Mouse (Mus musculus): ENCODE data around the gene Tmem178b. TPM values are rescaled to one million over a fixed set of nuclear protein-coding genes. Genes with fewer than 3 reads are reported as not detected.

Tmem178b gene
- polyA plus RNA-seq, 1 experiment from 2014 or later: not detected

DNA sequence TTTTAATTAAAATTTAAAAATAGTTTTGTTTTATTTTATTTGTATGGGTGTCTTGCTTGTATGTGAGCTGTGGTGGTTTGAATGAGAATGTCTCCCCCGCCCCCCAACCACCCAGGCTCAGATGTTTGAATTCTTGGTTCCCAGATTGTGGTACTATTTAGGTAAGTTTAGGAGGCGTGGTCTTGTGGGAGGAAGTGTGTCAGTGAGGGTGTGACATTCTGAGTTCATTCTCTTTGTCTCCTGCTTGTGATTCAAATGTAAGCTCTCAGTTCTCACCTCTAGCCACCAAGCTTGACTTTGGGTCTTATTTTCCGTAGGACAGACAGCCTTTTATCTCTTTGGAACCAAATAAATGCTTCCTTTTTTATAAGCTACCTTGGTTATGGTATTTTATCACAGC, 17.7 kb downstream of the Tmem178b start:
- Histone ChIP-seq H3K9me3 (ENCODE audit: low read length) (no peaks in the 10 kb centered on the region), H3K4me3 (ENCODE audit: low read depth, low read length) (no peak overlapping the region), H3K9ac (replicated peaks) (no peak overlapping the region), H3K27ac (ENCODE audit: low read depth) (no peak overlapping the region), H3K36me3 (replicated peaks; ENCODE audit: insufficient read depth, low read length) (no peaks in the 10 kb centered on the region), H3K4me1 (ENCODE audit: insufficient read depth) (no peaks in the 10 kb centered on the region), H3K27me3 (ENCODE audit: insufficient read depth, low read length) (no peaks in the 10 kb centered on the region), H3K4me2 (ENCODE audit: low read depth, low read length) (no peak overlapping the region)
- ATAC-seq (no peak), DNase-seq (no peak)
- no peak for TF ChIP-seq CTCF (IDR thresholded peaks at IDR 0.05; ENCODE audit: low read depth)
- no peak for TF ChIP-seq EP300 (IDR thresholded peaks at IDR 0.05; ENCODE audit: low read depth)
- 45% methylated on average over 3 of the region's 3 CpGs for WGBS (ENCODE audit: insufficient replicate concordance)

GRCm38 (mm10) chr6:39896500-39896899, 23.4 kb downstream of the Tmem178b start:
- no peak overlapping the region for H3K9ac ChIP-seq (replicated peaks)
- DNase-seq (no peak), ATAC-seq (no peak)
- H3K4me1 ChIP-seq (ENCODE audit: insufficient read depth): no peaks in the 10 kb centered on the region
- no peaks in the 10 kb centered on the region for H3K27me3 ChIP-seq (ENCODE audit: insufficient read depth, low read length)
- H3K36me3 ChIP-seq (replicated peaks; ENCODE audit: insufficient read depth, low read length): no peaks in the 10 kb centered on the region
- H3K4me2 ChIP-seq (ENCODE audit: low read depth, low read length): no peak overlapping the region
- TF ChIP-seq CTCF (IDR thresholded peaks at IDR 0.05; ENCODE audit: low read depth): no peak
- no peak for TF ChIP-seq EP300 (IDR thresholded peaks at IDR 0.05; ENCODE audit: low read depth)
- H3K27ac ChIP-seq (ENCODE audit: low read depth): no peak overlapping the region
- H3K4me3 ChIP-seq (ENCODE audit: low read depth, low read length): no peak overlapping the region
- H3K9me3 ChIP-seq (ENCODE audit: low read length): no peaks in the 10 kb centered on the region
- WGBS (ENCODE audit: insufficient replicate concordance): 74% methylated on average over 3 of the region's 3 CpGs

GRCm38 (mm10) chr6:39899231-39899630, 26.2 kb downstream of the Tmem178b start:
- WGBS (ENCODE audit: insufficient replicate concordance): 41% methylated on average over 4 of the region's 4 CpGs
- Histone ChIP-seq H3K9me3 (ENCODE audit: low read length) (no peaks in the 10 kb centered on the region), H3K9ac (replicated peaks) (no peak overlapping the region), H3K4me3 (ENCODE audit: low read depth, low read length) (no peak overlapping the region), H3K27ac (ENCODE audit: low read depth) (no peak overlapping the region), H3K4me1 (ENCODE audit: insufficient read depth) (no peaks in the 10 kb centered on the region), H3K36me3 (replicated peaks; ENCODE audit: insufficient read depth, low read length) (no peaks in the 10 kb centered on the region), H3K27me3 (ENCODE audit: insufficient read depth, low read length) (no peaks in the 10 kb centered on the region), H3K4me2 (ENCODE audit: low read depth, low read length) (no peak overlapping the region)
- ATAC-seq: no peak
- DNase-seq: no peak
- TF ChIP-seq CTCF (IDR thresholded peaks at IDR 0.05; ENCODE audit: low read depth) (no peak), EP300 (IDR thresholded peaks at IDR 0.05; ENCODE audit: low read depth) (no peak)

DNA sequence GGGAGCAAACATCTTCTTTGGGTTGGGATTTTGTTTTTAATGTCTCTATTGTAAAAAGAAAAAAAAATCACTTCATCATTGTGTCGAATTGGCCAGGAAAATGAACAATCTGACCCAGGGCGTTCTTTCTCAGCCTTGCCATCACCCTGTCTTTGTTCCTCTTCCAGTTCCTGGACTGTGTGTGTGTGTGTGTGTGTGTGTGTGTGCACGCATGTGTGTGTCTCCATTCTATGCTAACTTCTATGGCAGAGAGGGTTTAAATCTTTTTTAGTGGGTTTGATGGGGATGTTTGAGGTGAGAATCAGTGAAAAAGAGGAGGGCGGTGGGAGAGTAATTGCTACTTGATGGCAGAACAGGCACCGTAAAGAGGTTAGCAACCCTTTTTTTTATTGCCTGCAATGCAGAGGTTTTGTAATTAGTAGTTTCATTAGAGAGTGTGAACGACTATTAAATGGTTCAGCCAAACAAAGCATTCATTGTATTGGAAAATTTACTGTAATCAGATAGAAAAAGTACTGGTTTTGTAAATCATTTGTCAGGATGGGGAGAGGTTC, 30.2 kb downstream of the Tmem178b start:
- Histone ChIP-seq H3K27ac (ENCODE audit: low read depth) (no peak overlapping the region), H3K4me2 (ENCODE audit: low read depth, low read length) (no peak overlapping the region), H3K27me3 (ENCODE audit: insufficient read depth, low read length) (no peaks in the 10 kb centered on the region), H3K4me1 (ENCODE audit: insufficient read depth) (no peaks in the 10 kb centered on the region), H3K9me3 (ENCODE audit: low read length) (no peaks in the 10 kb centered on the region), H3K9ac (replicated peaks) (no peak overlapping the region), H3K4me3 (ENCODE audit: low read depth, low read length) (no peak overlapping the region), H3K36me3 (replicated peaks; ENCODE audit: insufficient read depth, low read length) (no peaks in the 10 kb centered on the region)
- WGBS (ENCODE audit: insufficient replicate concordance): 61% methylated on average over 6 of the region's 6 CpGs
- no peak for TF ChIP-seq CTCF (IDR thresholded peaks at IDR 0.05; ENCODE audit: low read depth)
- TF ChIP-seq EP300 (IDR thresholded peaks at IDR 0.05; ENCODE audit: low read depth): no peak
- DNase-seq (no peak), ATAC-seq (no peak)

- no peaks in the 10 kb centered on the region for H3K36me3 ChIP-seq (replicated peaks; ENCODE audit: insufficient read depth, low read length)
- no peak overlapping the region for H3K9ac ChIP-seq (replicated peaks)
- H3K4me1 ChIP-seq (ENCODE audit: insufficient read depth): no peaks in the 10 kb centered on the region
- TF ChIP-seq EP300 (IDR thresholded peaks at IDR 0.05; ENCODE audit: low read depth) (no peak), CTCF (IDR thresholded peaks at IDR 0.05; ENCODE audit: low read depth) (no peak)
- DNase-seq (no peak), ATAC-seq (no peak)
- no peaks in the 10 kb centered on the region for H3K27me3 ChIP-seq (ENCODE audit: insufficient read depth, low read length)
- no peaks in the 10 kb centered on the region for H3K9me3 ChIP-seq (ENCODE audit: low read length)
- WGBS (ENCODE audit: insufficient replicate concordance): 56% methylated on average over 11 of the region's 11 CpGs
- no peak overlapping the region for H3K27ac ChIP-seq (ENCODE audit: low read depth)
- no peak overlapping the region for H3K4me2 ChIP-seq (ENCODE audit: low read depth, low read length)
- H3K4me3 ChIP-seq (ENCODE audit: low read depth, low read length): no peak overlapping the region
These were observed 30.8 kb downstream of the Tmem178b start for GRCm38 (mm10) chr6:39903845-39904244.

- WGBS (ENCODE audit: insufficient replicate concordance): 24% methylated on average over 8 of the region's 8 CpGs
- no peak overlapping the region for H3K27ac ChIP-seq (ENCODE audit: low read depth)
- no peak overlapping the region for H3K9ac ChIP-seq (replicated peaks)
- DNase-seq: no peak
- no peaks in the 10 kb centered on the region for H3K36me3 ChIP-seq (replicated peaks; ENCODE audit: insufficient read depth, low read length)
- no peak for TF ChIP-seq EP300 (IDR thresholded peaks at IDR 0.05; ENCODE audit: low read depth)
- TF ChIP-seq CTCF (IDR thresholded peaks at IDR 0.05; ENCODE audit: low read depth): no peak
- no peak for ATAC-seq
- H3K9me3 ChIP-seq (ENCODE audit: low read length): no peaks in the 10 kb centered on the region
- no peak overlapping the region for H3K4me3 ChIP-seq (ENCODE audit: low read depth, low read length)
- no peak overlapping the region for H3K4me2 ChIP-seq (ENCODE audit: low read depth, low read length)
- no peaks in the 10 kb centered on the region for H3K4me1 ChIP-seq (ENCODE audit: insufficient read depth)
- H3K27me3 ChIP-seq (ENCODE audit: insufficient read depth, low read length): no peaks in the 10 kb centered on the region
These were observed 41.9 kb downstream of the Tmem178b start for GRCm38 (mm10) chr6:39914956-39915355.
